Mouse (Mus musculus): ENCODE measurements around the gene Nol7. TPM values are rescaled to one million over a fixed set of nuclear protein-coding genes. Genes with fewer than 3 reads are reported as not detected.
A peak's percentile ranks its signal among the peaks of the same experiment; 100 is the strongest.

Gene Nol7
- 52.5 and 66.0 TPM in 2 replicates for polyA plus RNA-seq (2012; rRNA removed)

GRCm38 (mm10) chr13:43398297-43399080, at the start of gene Nol7:
Gene Nol7 (plus strand): TSS chr13:43398390.
- H3K36me3 ChIP-seq (ENCODE audit: control insufficient read depth, insufficient read depth, low read length): peaks cover 27% of the 10 kb centered on the region
- peak; percentile 76 for TF ChIP-seq CTCF (IDR thresholded peaks at IDR 0.05; ENCODE audit: extremely low read depth, insufficient read length, insufficient replicate concordance, low read depth, low read length)
- TF ChIP-seq POLR2A (IDR thresholded peaks at IDR 0.05; ENCODE audit: low read depth, low read length): peak; percentile 43
- no peaks in the 10 kb centered on the region for H3K4me1 ChIP-seq (ENCODE audit: control insufficient read depth, insufficient read depth, insufficient read length, low read length)
- whole genome bisulfite sequencing: 2% methylated on average over 72 of the region's 72 CpGs
- peak within 1 kb of the TSS; percentile 83 for H3K27ac ChIP-seq (ENCODE audit: insufficient read depth, low read depth, low read length)
- peak within 1 kb of the TSS; percentile 79 for H3K4me3 ChIP-seq (ENCODE audit: low read depth, low read length)
- H3K27me3 ChIP-seq (ENCODE audit: control insufficient read depth, insufficient read depth, low read length): no peaks in the 10 kb centered on the region

- Histone ChIP-seq H3K4me1 (ENCODE audit: control insufficient read depth, insufficient read depth, insufficient read length, low read length) (no peaks in the 10 kb centered on the region), H3K27me3 (ENCODE audit: control insufficient read depth, insufficient read depth, low read length) (no peaks in the 10 kb centered on the region), H3K4me3 (ENCODE audit: low read depth, low read length) (no peak overlapping the region), H3K27ac (ENCODE audit: insufficient read depth, low read depth, low read length) (no peak overlapping the region), H3K36me3 (ENCODE audit: control insufficient read depth, insufficient read depth, low read length) (no peaks in the 10 kb centered on the region)
- WGBS: 70% methylated on average over 8 of the region's 8 CpGs
- no peak for TF ChIP-seq CTCF (IDR thresholded peaks at IDR 0.05; ENCODE audit: extremely low read depth, insufficient read length, insufficient replicate concordance, low read depth, low read length)
- no peak for TF ChIP-seq POLR2A (IDR thresholded peaks at IDR 0.05; ENCODE audit: low read depth, low read length)
These were observed 48.8 kb upstream of the Nol7 start for GRCm38 (mm10) chr13:43349376-43349775.

GRCm38 (mm10) chr13:43350489-43351169, 47.6 kb upstream of the Nol7 start:
- Histone ChIP-seq H3K36me3 (ENCODE audit: control insufficient read depth, insufficient read depth, low read length) (no peaks in the 10 kb centered on the region), H3K4me1 (ENCODE audit: control insufficient read depth, insufficient read depth, insufficient read length, low read length) (no peaks in the 10 kb centered on the region), H3K27me3 (ENCODE audit: control insufficient read depth, insufficient read depth, low read length) (no peaks in the 10 kb centered on the region), H3K27ac (ENCODE audit: insufficient read depth, low read depth, low read length) (no peak overlapping the region), H3K4me3 (ENCODE audit: low read depth, low read length) (no peak overlapping the region)
- TF ChIP-seq POLR2A (IDR thresholded peaks at IDR 0.05; ENCODE audit: low read depth, low read length) (no peak), CTCF (IDR thresholded peaks at IDR 0.05; ENCODE audit: extremely low read depth, insufficient read length, insufficient replicate concordance, low read depth, low read length) (no peak)
- WGBS: 50% methylated on average over 9 of the region's 9 CpGs

- Histone ChIP-seq H3K27me3 (ENCODE audit: control insufficient read depth, insufficient read depth, low read length) (no peaks in the 10 kb centered on the region), H3K36me3 (ENCODE audit: control insufficient read depth, insufficient read depth, low read length) (no peaks in the 10 kb centered on the region), H3K4me1 (ENCODE audit: control insufficient read depth, insufficient read depth, insufficient read length, low read length) (no peaks in the 10 kb centered on the region), H3K4me3 (ENCODE audit: low read depth, low read length) (no peak overlapping the region), H3K27ac (ENCODE audit: insufficient read depth, low read depth, low read length) (no peak overlapping the region)
- 69% methylated on average over 4 of the region's 4 CpGs for WGBS
- no peak for TF ChIP-seq CTCF (IDR thresholded peaks at IDR 0.05; ENCODE audit: extremely low read depth, insufficient read length, insufficient replicate concordance, low read depth, low read length)
- TF ChIP-seq POLR2A (IDR thresholded peaks at IDR 0.05; ENCODE audit: low read depth, low read length): no peak
These were observed 44.8 kb upstream of the Nol7 start for GRCm38 (mm10) chr13:43353356-43353755.

GRCm38 (mm10) chr13:43354362-43354761, 43.8 kb upstream of the Nol7 start:
- no peaks in the 10 kb centered on the region for H3K27me3 ChIP-seq (ENCODE audit: control insufficient read depth, insufficient read depth, low read length)
- no peak overlapping the region for H3K27ac ChIP-seq (ENCODE audit: insufficient read depth, low read depth, low read length)
- H3K4me1 ChIP-seq (ENCODE audit: control insufficient read depth, insufficient read depth, insufficient read length, low read length): no peaks in the 10 kb centered on the region
- no peak overlapping the region for H3K4me3 ChIP-seq (ENCODE audit: low read depth, low read length)
- TF ChIP-seq CTCF (IDR thresholded peaks at IDR 0.05; ENCODE audit: extremely low read depth, insufficient read length, insufficient replicate concordance, low read depth, low read length): no peak
- no peak for TF ChIP-seq POLR2A (IDR thresholded peaks at IDR 0.05; ENCODE audit: low read depth, low read length)
- WGBS: 56% methylated on average over 12 of the region's 12 CpGs
- H3K36me3 ChIP-seq (ENCODE audit: control insufficient read depth, insufficient read depth, low read length): no peaks in the 10 kb centered on the region

- H3K4me3 ChIP-seq (ENCODE audit: low read depth, low read length): no peak overlapping the region
- H3K27me3 ChIP-seq (ENCODE audit: control insufficient read depth, insufficient read depth, low read length): no peaks in the 10 kb centered on the region
- no peak overlapping the region for H3K27ac ChIP-seq (ENCODE audit: insufficient read depth, low read depth, low read length)
- TF ChIP-seq POLR2A (IDR thresholded peaks at IDR 0.05; ENCODE audit: low read depth, low read length) (no peak), CTCF (IDR thresholded peaks at IDR 0.05; ENCODE audit: extremely low read depth, insufficient read length, insufficient replicate concordance, low read depth, low read length) (no peak)
- 84% methylated on average over 14 of the region's 14 CpGs for WGBS
- H3K36me3 ChIP-seq (ENCODE audit: control insufficient read depth, insufficient read depth, low read length): no peaks in the 10 kb centered on the region
- H3K4me1 ChIP-seq (ENCODE audit: control insufficient read depth, insufficient read depth, insufficient read length, low read length): no peaks in the 10 kb centered on the region
These were observed 41.7 kb upstream of the Nol7 start for GRCm38 (mm10) chr13:43356346-43357125.
